Mouse (Mus musculus): ENCODE measurements around the gene Plxna2. TPM values are rescaled to one million over a fixed set of nuclear protein-coding genes. Genes with fewer than 3 reads are reported as not detected.

Gene Plxna2
- polyA plus RNA-seq (2017; shearing (Covaris generic)), result 0.04 TPM

DNA sequence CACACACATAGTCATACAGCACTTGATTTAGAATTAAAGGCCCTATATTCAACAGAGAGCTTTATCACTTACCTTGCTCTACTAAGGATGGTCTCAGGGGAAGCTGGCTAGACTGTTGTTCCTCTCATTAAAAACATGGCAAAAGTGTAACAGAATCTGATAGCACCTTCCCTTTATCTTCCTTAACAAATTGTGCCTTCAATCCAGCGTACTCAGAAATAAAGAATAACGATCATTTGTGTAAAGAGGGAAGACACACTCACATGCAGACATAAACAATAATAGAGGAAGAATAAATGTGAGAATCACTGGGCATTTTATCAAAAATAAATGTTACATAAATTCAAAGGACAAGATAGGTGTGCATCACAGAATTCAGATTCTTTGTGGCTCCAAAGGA is at the start of gene Plxna2:
Gene Plxna2 (plus strand): TSS at position 301 of the 400 bp plus-strand sequence.

Measured in effector memory CD4-positive, alpha-beta T cell, adult 7 months (primary cell).